Mouse (Mus musculus) limb, embryonic 13.5 days (tissue): ENCODE results near the gene Stxbp2. TPM values are rescaled to one million over a fixed set of nuclear protein-coding genes. Genes with fewer than 3 reads are reported as not detected.

Source experiments
- polyA plus RNA-seq: library from polyadenylated mRNA; unstranded; fragments of >200 nt; fragmentation: Nextera tagmentation; extraction: Ambion mirVana; gene quantifications from 2 replicates; pipeline ENCODE4 v1.2.1, GENCODE M21; 2015

Stxbp2 gene
- polyA plus RNA-seq, 1 experiment from 2014 or later = 27.1 TPM

Other genes starting within 250 kb of the Stxbp2 start
- gene Arhgef18, start 237.9 kb upstream of the Stxbp2 start, polyA plus RNA-seq = 8.4 and 10.4 TPM in 2 replicates
- gene Pex11g, start 163.3 kb upstream of the Stxbp2 start, polyA plus RNA-seq = 4.5 and 6.3 TPM in 2 replicates
- gene Tex45, start 160.1 kb upstream of the Stxbp2 start, polyA plus RNA-seq = not detected in 2 replicates
- gene Zfp358, start 137.8 kb upstream of the Stxbp2 start, polyA plus RNA-seq = 57.0 and 57.8 TPM in 2 replicates
- gene Mcoln1, start 130.5 kb upstream of the Stxbp2 start, polyA plus RNA-seq = 54.3 and 54.7 TPM in 2 replicates
- 23.5 and 25.4 TPM in 2 replicates for gene Pnpla6, start 115.6 kb upstream of the Stxbp2 start, polyA plus RNA-seq
- 0.65 and 0.79 TPM in 2 replicates for gene C330021F23Rik, start 63.0 kb upstream of the Stxbp2 start, polyA plus RNA-seq
- 6.6 and 7.2 TPM in 2 replicates for gene Camsap3, start 43.7 kb upstream of the Stxbp2 start, polyA plus RNA-seq
- gene Xab2, start 9.6 kb upstream of the Stxbp2 start, polyA plus RNA-seq = 60.9 and 61.1 TPM in 2 replicates
- gene Pet100, start 9.4 kb upstream of the Stxbp2 start, polyA plus RNA-seq = 97.7 and 99.1 TPM in 2 replicates
- gene Pcp2, start 5.4 kb upstream of the Stxbp2 start, polyA plus RNA-seq = 0.33 TPM in 1 of 2 replicates, not detected in the other
- 0.17 TPM in 1 of 2 replicates, not detected in the other for gene Retn, start 24.8 kb downstream of the Stxbp2 start, polyA plus RNA-seq
- gene Mcemp1, start 34.8 kb downstream of the Stxbp2 start, polyA plus RNA-seq = 0.17 TPM in 1 of 2 replicates, not detected in the other
- gene Fcor, start 41.4 kb downstream of the Stxbp2 start, polyA plus RNA-seq = 16.4 TPM in 2 replicates
- 41.5 and 43.1 TPM in 2 replicates for gene Trappc5, start 45.3 kb downstream of the Stxbp2 start, polyA plus RNA-seq
- gene Fcer2a, start 63.2 kb downstream of the Stxbp2 start, polyA plus RNA-seq = 0.43 and 0.56 TPM in 2 replicates
- not detected in 2 replicates for gene Clec4g, start 89.7 kb downstream of the Stxbp2 start, polyA plus RNA-seq
- 0.23 and 0.47 TPM in 2 replicates for gene Cd209a, start 118.0 kb downstream of the Stxbp2 start, polyA plus RNA-seq
- gene Cd209e, start 223.4 kb downstream of the Stxbp2 start, polyA plus RNA-seq = not detected in 2 replicates
- gene Cd209d, start 247.6 kb downstream of the Stxbp2 start, polyA plus RNA-seq = not detected in 2 replicates